Mouse (Mus musculus) liver, postnatal 0 days (tissue): ENCODE data around the gene Braf. TPM values are rescaled to one million over a fixed set of nuclear protein-coding genes. Genes with fewer than 3 reads are reported as not detected.

Experiments used
- ATAC-seq: fragments of 200-750 bp; cut with Nextera tagmentation; 2 replicates; pipeline ENCODE4 v1.8.0; 2017; ENCODE audit warnings: mild to moderate bottlenecking, moderate library complexity
- DNase-seq: peaks from one replicate; pipeline ENCODE4 v3.0.0-alpha.2; 2016
- H3K27ac ChIP-seq: fragments of 300-500 bp; sonication (generic); 2 replicates; pipeline ENCODE4 v1.5.1; 2014; ENCODE audit warnings: antibody characterized with exemption, moderate library complexity, mild to moderate bottlenecking, low read depth
- H3K27me3 ChIP-seq: fragments of 300-500 bp; sonication (generic); 2 replicates; pipeline ENCODE4 v1.6.1; 2014; ENCODE audit warnings: low read length, control low read depth, mixed read lengths; ENCODE audit not compliant: insufficient read depth
- H3K36me3 ChIP-seq: fragments of 300-500 bp; sonication (generic); replicated peaks from 2 replicates; pipeline ENCODE4 v1.6.1; 2014; ENCODE audit warnings: mild to moderate bottlenecking, control low read depth, low read length, moderate library complexity, mixed read lengths; ENCODE audit not compliant: insufficient read depth
- H3K4me1 ChIP-seq: fragments of 300-500 bp; sonication (generic); 2 replicates; pipeline ENCODE4 v1.6.1; 2014; ENCODE audit warnings: antibody characterized with exemption, mild to moderate bottlenecking, control low read depth; ENCODE audit not compliant: insufficient read depth
- H3K4me2 ChIP-seq: fragments of 300-500 bp; sonication (generic); 2 replicates; pipeline ENCODE4 v1.6.1; 2014; ENCODE audit warnings: low read depth, mild to moderate bottlenecking, low read length, moderate library complexity, mixed read lengths
- H3K4me3 ChIP-seq: fragments of 300-500 bp; sonication (generic); 2 replicates; pipeline ENCODE4 v1.5.1; 2014; ENCODE audit warnings: low read depth, low read length
- H3K9ac ChIP-seq: fragments of 300-500 bp; sonication (generic); replicated peaks from 2 replicates; pipeline ENCODE4 v1.6.1; 2014; ENCODE audit warnings: mild to moderate bottlenecking, moderate library complexity
- H3K9me3 ChIP-seq: fragments of 300-500 bp; sonication (generic); 2 replicates; pipeline ENCODE4 v1.6.1; 2016; ENCODE audit warnings: mild to moderate bottlenecking, control low read depth, low read length, mixed read lengths
- CTCF ChIP-seq: sonication (generic); IDR thresholded peaks from 2 replicates; pipeline ENCODE4 v1.5.1; 2016; ENCODE audit warnings: antibody characterized with exemption, low read depth
- EP300 ChIP-seq: IDR thresholded peaks from 2 replicates; pipeline ENCODE4 v1.6.1; 2016; ENCODE audit warnings: antibody characterized with exemption, low read depth, mild to moderate bottlenecking
- WGBS: fragments of 180-500 bp; shearing (Covaris S2); extraction: QIAGEN DNeasy Blood & Tissue Kit; methylation state at CpG from one replicate; pipeline ENCODE4 v1.1.7; 2014; ENCODE audit not compliant: insufficient replicate concordance; 5-methylcytosine and 5-hydroxymethylcytosine counted together
- polyA plus RNA-seq: library from polyadenylated mRNA; unstranded; fragments of >200 nt; fragmentation: Nextera tagmentation; extraction: Ambion mirVana; gene quantifications from 2 replicates; pipeline ENCODE4 v1.2.1, GENCODE M21; 2015

The Braf gene
- polyA plus RNA-seq, 1 experiment from 2014 or later = 2.7 TPM

GRCm38 (mm10) chr6:39580558-39580957 is 144.7 kb downstream of the Braf start:
- Histone ChIP-seq H3K9me3 (no peaks in the 10 kb centered on the region), H3K9ac (no peak overlapping the region), H3K4me2 (no peak overlapping the region), H3K27ac (no peak overlapping the region), H3K4me1 (0 out of 2 replicates have a peak, but pooled peaks cover 4% of the 10 kb centered on the region), H3K27me3 (no peaks in the 10 kb centered on the region), H3K36me3 (peaks cover 39% of the 10 kb centered on the region), H3K4me3 (no peak overlapping the region)
- ATAC-seq (no peak), DNase-seq (no peak)
- WGBS = 49% methylated on average over 2 of the region's 2 CpGs
- TF ChIP-seq CTCF (no peak), EP300 (no peak)

GRCm38 (mm10) chr6:39579552-39579951 is 145.7 kb downstream of the Braf start:
- Histone ChIP-seq H3K27me3 (no peaks in the 10 kb centered on the region), H3K9me3 (no peaks in the 10 kb centered on the region), H3K4me2 (no peak overlapping the region), H3K4me3 (no peak overlapping the region), H3K4me1 (peaks cover 10% of the 10 kb centered on the region), H3K9ac (no peak overlapping the region), H3K27ac (no peak overlapping the region), H3K36me3 (peaks cover 34% of the 10 kb centered on the region)
- no peak for ATAC-seq
- TF ChIP-seq CTCF = no peak
- TF ChIP-seq EP300 = no peak
- no peak for DNase-seq
- 90% methylated on average over 7 of the region's 7 CpGs for WGBS

- TF ChIP-seq CTCF (no peak), EP300 (no peak)
- Histone ChIP-seq H3K4me3 (peak overlapping the region; percentile 81), H3K4me2 (peak overlapping the region; percentile 98), H3K4me1 (peaks cover 16% of the 10 kb centered on the region), H3K9me3 (no peaks in the 10 kb centered on the region), H3K9ac (peak overlapping the region; percentile 80; the same call in 1 of the 2 replicates), H3K36me3 (peaks cover 14% of the 10 kb centered on the region; the same call in 1 of the 2 replicates), H3K27me3 (no peaks in the 10 kb centered on the region), H3K27ac (peak overlapping the region; percentile 93)
- 64% methylated on average over 7 of the region's 7 CpGs for WGBS
- DNase-seq (no peak), ATAC-seq (no peak)
These were observed 150.3 kb downstream of the Braf start for GRCm38 (mm10) chr6:39574951-39575350.

GRCm38 (mm10) chr6:39574555-39574869 is 150.8 kb downstream of the Braf start:
- 45% methylated on average over 10 of the region's 10 CpGs for WGBS
- peak overlapping the region; percentile 98 for H3K4me2 ChIP-seq
- TF ChIP-seq EP300 = no peak
- TF ChIP-seq CTCF = no peak
- peaks cover 10% of the 10 kb centered on the region; the same call in 1 of the 2 replicates for H3K36me3 ChIP-seq
- no peaks in the 10 kb centered on the region for H3K9me3 ChIP-seq
- peaks cover 16% of the 10 kb centered on the region for H3K4me1 ChIP-seq
- H3K4me3 ChIP-seq = peak overlapping the region; percentile 81
- DNase-seq (peak; percentile 38), ATAC-seq (peak; percentile 46)
- peak overlapping the region; percentile 80 for H3K9ac ChIP-seq
- H3K27me3 ChIP-seq = no peaks in the 10 kb centered on the region
- H3K27ac ChIP-seq = peak overlapping the region; percentile 93

GRCm38 (mm10) chr6:39573791-39574554 is 151.3 kb downstream of the Braf start, which contains the start of gene Adck2:
Gene Adck2 (plus strand): TSS chr6:39573873.
- Histone ChIP-seq H3K9me3 (no peaks in the 10 kb centered on the region), H3K36me3 (peaks cover 7% of the 10 kb centered on the region; the same call in 1 of the 2 replicates), H3K4me2 (peak within 1 kb of the TSS; percentile 98), H3K9ac (peak within 1 kb of the TSS; percentile 80), H3K4me3 (peak within 1 kb of the TSS; percentile 81), H3K27me3 (no peaks in the 10 kb centered on the region), H3K4me1 (peaks cover 16% of the 10 kb centered on the region), H3K27ac (peak within 1 kb of the TSS; percentile 93)
- DNase-seq (peak; percentile 86), ATAC-seq (peak; percentile 95)
- 1% methylated on average over 46 of the region's 49 CpGs for WGBS
- TF ChIP-seq EP300 = no peak
- TF ChIP-seq CTCF = peak; percentile 65

- DNase-seq (no peak), ATAC-seq (no peak)
- Histone ChIP-seq H3K27me3 (no peaks in the 10 kb centered on the region), H3K9ac (no peak overlapping the region), H3K4me2 (no peak overlapping the region), H3K9me3 (no peaks in the 10 kb centered on the region), H3K36me3 (no peaks in the 10 kb centered on the region), H3K4me3 (no peak overlapping the region), H3K27ac (no peak overlapping the region), H3K4me1 (peaks cover 16% of the 10 kb centered on the region)
- WGBS = 69% methylated on average over 3 of the region's 3 CpGs
- TF ChIP-seq EP300 (no peak), CTCF (no peak)
These were observed 154.8 kb downstream of the Braf start for GRCm38 (mm10) chr6:39570426-39570825.
